Mouse (Mus musculus) heart, embryonic 10.5 days (tissue): ENCODE measurements around the gene Tex11. TPM values are rescaled to one million over a fixed set of nuclear protein-coding genes. Genes with fewer than 3 reads are reported as not detected.

Experiments
- DNase-seq: peaks from one replicate; pipeline ENCODE4 v3.0.0-alpha.2; 2017; ENCODE audit warnings: low spot score
- H3K27ac ChIP-seq: fragments of 300-500 bp; sonication (generic); 2 replicates; pipeline ENCODE4 v1.5.1; 2016; ENCODE audit warnings: mild to moderate bottlenecking
- H3K27me3 ChIP-seq: fragments of 300-500 bp; sonication (generic); 2 replicates; pipeline ENCODE4 v1.6.1; 2016; ENCODE audit warnings: mild to moderate bottlenecking; ENCODE audit not compliant: poor library complexity, insufficient read depth, severe bottlenecking
- H3K36me3 ChIP-seq: fragments of 300-500 bp; sonication (generic); 2 replicates; pipeline ENCODE4 v1.6.1; 2016; ENCODE audit warnings: mild to moderate bottlenecking, moderate library complexity
- H3K4me1 ChIP-seq: fragments of 300-500 bp; sonication (generic); 2 replicates; pipeline ENCODE4 v1.6.1; 2016; ENCODE audit warnings: mild to moderate bottlenecking
- H3K4me3 ChIP-seq: fragments of 300-500 bp; sonication (generic); 2 replicates; pipeline ENCODE4 v1.5.1; 2016; ENCODE audit warnings: mild to moderate bottlenecking, moderate library complexity
- H3K9me3 ChIP-seq: fragments of 300-500 bp; sonication (generic); 2 replicates; pipeline ENCODE4 v1.6.1; 2016; ENCODE audit warnings: mild to moderate bottlenecking, moderate library complexity
- WGBS: fragments of 180-500 bp; shearing (Covaris S2); methylation state at CpG from one replicate; pipeline ENCODE4 v1.1.7; 2016; 5-methylcytosine and 5-hydroxymethylcytosine counted together
- polyA plus RNA-seq: library from polyadenylated mRNA; unstranded; fragments of >200 nt; fragmentation: Nextera tagmentation; extraction: Ambion mirVana; gene quantifications from 2 replicates; pipeline ENCODE4 v1.2.1, GENCODE M21; 2016

Tex11 gene
- polyA plus RNA-seq, 1 experiment from 2014 or later: 0.15 TPM

DNA sequence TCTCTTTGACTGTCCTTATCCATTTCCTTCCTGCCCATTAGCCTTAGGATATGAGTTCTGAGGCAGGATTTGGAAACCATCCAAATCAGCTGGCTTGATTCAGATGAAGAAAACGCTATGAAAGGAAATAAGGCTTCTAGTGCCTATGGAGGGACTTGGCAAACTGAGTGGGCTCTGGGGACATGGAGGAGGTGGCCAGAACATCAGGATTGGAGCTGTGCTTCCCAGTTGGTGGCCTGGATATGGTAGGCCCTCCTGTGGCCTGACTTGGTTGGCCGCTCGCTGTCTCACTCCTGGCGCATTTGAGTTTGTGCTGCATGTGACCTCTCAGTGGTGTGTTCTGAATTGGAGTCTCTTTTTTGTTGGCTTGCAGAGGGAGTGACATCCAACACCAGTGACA is 248.3 kb downstream of the Tex11 start:
- no peak overlapping the region for H3K27ac ChIP-seq
- peaks cover 76% of the 10 kb centered on the region for H3K36me3 ChIP-seq
- no peaks in the 10 kb centered on the region for H3K9me3 ChIP-seq
- H3K4me3 ChIP-seq: no peak overlapping the region
- no peaks in the 10 kb centered on the region; the same call in 1 of the 2 replicates for H3K27me3 ChIP-seq
- DNase-seq: no peak
- WGBS: 77% methylated on average over 4 of the region's 4 CpGs
- H3K4me1 ChIP-seq: 0 out of 2 replicates have a peak, but pooled peaks cover 3% of the 10 kb centered on the region

DNA sequence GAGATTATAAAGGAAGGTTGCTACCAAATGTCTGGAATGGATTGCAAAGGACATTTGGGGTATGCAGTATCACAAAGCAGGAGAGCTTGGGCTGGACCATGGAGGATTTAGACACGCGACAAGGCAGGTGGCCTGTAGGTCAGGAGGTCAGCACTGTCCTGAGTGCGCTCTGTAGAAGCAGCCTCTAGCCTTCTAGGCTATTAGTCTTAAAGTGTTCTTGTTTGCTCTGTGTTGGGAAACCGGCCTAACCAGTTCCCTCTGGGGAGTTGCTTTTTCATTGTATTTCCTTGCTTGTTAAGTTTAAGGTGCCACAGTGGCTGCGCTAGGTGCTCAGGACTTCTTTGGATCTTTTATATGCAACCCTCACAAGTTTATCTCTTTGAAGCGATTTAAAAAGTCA is 257.4 kb downstream of the Tex11 start:
- H3K9me3 ChIP-seq: no peaks in the 10 kb centered on the region
- no peak overlapping the region for H3K4me3 ChIP-seq
- no peak for DNase-seq
- 68% methylated on average over 6 of the region's 6 CpGs for WGBS
- no peaks in the 10 kb centered on the region for H3K4me1 ChIP-seq
- H3K36me3 ChIP-seq: peaks cover 12% of the 10 kb centered on the region
- no peaks in the 10 kb centered on the region; the same call in 1 of the 2 replicates for H3K27me3 ChIP-seq
- no peak overlapping the region for H3K27ac ChIP-seq

DNA sequence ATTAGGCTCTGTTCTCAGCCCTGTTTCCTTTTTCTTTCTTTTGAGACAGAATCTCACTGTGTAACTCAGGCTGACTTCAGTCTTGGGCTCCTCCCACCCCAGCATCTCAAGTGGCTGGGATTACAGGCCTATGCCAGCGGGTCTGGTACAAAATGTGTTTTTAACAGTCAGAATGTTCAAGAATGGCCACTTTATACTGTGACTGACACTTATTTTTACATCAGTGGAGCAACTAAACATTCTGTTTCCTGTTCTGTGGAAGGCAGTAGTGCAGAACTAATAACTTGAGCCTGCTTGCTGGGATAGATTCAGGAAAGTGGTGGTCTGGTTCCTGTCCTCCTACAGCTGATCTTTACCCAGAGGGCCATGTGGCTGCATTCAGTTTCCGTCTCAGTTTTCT is 258.8 kb downstream of the Tex11 start:
- Histone ChIP-seq H3K4me1 (no peaks in the 10 kb centered on the region; the same call in 1 of the 2 replicates), H3K27ac (no peak overlapping the region), H3K9me3 (no peaks in the 10 kb centered on the region), H3K4me3 (no peak overlapping the region), H3K36me3 (0 out of 2 replicates have a peak, but pooled peaks cover 4% of the 10 kb centered on the region), H3K27me3 (no peaks in the 10 kb centered on the region; the same call in 1 of the 2 replicates)
- 42% methylated on average over 2 of the region's 2 CpGs for WGBS
- no peak for DNase-seq

DNA sequence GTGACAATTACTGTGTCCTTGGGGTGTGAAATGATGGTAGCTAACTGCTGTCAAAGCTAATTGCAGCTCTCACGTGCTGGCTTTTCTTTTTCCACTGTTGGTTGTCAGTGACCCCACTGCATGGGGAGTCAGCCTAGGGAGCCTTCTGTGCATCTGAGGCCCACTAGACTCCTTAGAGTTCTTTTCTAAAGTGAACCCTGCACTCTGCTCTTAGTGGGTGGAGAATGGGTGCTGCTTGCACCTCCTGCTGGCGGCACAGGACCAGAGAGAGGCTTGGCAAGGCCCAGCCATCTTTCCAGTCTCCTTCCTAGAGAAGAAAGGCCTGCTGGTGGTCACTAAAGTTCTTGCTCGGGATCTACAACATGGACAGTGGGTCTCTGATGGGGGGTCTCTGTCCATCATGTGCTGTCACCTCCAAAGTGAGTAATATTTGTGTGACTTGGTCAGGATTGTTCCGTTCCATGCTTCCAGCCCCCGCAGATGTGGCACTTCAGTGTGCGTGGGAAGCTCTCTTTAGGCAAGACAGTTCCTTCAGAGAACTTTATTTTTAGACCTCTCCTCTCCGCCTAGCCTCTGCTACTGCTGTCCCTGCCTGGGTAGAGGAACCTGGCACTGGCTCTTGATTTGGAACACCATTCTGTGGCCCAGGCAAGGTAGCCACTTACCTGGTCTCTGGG is 261.5 kb downstream of the Tex11 start:
- Histone ChIP-seq H3K4me1 (no peaks in the 10 kb centered on the region; the same call in 1 of the 2 replicates), H3K27me3 (no peaks in the 10 kb centered on the region; the same call in 1 of the 2 replicates), H3K36me3 (0 out of 2 replicates have a peak, but pooled peaks cover 4% of the 10 kb centered on the region), H3K27ac (peak overlapping the region; percentile 22; the same call in 1 of the 2 replicates), H3K9me3 (no peaks in the 10 kb centered on the region), H3K4me3 (no peak overlapping the region)
- DNase-seq: no peak
- 49% methylated on average over 7 of the region's 7 CpGs for WGBS

DNA sequence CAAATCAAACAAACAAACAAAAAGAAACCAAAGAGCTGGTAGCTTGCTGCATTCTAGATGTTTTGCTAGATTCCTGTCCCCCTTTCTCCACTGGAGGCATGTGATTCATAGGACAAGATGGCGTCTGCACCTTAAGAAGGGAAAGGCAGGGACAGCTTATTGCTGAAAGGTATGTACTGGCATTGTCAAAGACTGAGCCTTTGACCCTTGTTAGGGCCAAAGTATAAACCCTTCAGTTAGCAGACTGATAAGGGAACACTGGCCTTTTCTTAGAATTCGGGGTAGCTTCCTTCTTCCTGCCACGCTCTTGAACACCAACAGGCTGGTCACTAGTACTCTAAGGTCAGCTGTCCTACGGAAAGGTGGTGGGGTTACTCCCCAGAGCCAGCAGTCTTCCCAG is 262.1 kb downstream of the Tex11 start:
- Histone ChIP-seq H3K4me1 (no peaks in the 10 kb centered on the region; the same call in 1 of the 2 replicates), H3K9me3 (no peaks in the 10 kb centered on the region), H3K27me3 (no peaks in the 10 kb centered on the region; the same call in 1 of the 2 replicates), H3K4me3 (no peak overlapping the region), H3K36me3 (0 out of 2 replicates have a peak, but pooled peaks cover 4% of the 10 kb centered on the region), H3K27ac (no peak overlapping the region)
- 64% methylated on average over 4 of the region's 4 CpGs for WGBS
- DNase-seq: no peak

DNA sequence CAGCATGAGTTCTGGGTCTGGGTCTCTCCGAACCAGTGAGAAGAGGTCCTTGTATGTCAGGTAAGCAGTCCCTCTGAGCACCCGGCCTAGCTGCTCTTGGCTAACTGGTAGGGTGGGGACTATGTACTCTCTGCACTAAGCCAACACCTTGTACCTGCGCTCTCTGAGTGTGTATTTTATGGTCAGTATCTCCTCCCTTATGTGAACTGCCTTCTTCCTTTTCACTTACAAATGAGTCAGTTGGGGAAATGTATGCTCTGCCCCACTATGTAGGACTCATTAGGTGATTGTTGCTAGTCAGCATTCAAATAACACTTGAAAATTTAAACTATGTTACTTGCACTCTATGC is 262.8 kb downstream of the Tex11 start:
- Histone ChIP-seq H3K27me3 (no peaks in the 10 kb centered on the region; the same call in 1 of the 2 replicates), H3K4me1 (no peaks in the 10 kb centered on the region; the same call in 1 of the 2 replicates), H3K4me3 (no peak overlapping the region), H3K27ac (no peak overlapping the region), H3K9me3 (no peaks in the 10 kb centered on the region), H3K36me3 (0 out of 2 replicates have a peak, but pooled peaks cover 4% of the 10 kb centered on the region)
- DNase-seq: no peak
- 82% methylated on average over 3 of the region's 3 CpGs for WGBS

DNA sequence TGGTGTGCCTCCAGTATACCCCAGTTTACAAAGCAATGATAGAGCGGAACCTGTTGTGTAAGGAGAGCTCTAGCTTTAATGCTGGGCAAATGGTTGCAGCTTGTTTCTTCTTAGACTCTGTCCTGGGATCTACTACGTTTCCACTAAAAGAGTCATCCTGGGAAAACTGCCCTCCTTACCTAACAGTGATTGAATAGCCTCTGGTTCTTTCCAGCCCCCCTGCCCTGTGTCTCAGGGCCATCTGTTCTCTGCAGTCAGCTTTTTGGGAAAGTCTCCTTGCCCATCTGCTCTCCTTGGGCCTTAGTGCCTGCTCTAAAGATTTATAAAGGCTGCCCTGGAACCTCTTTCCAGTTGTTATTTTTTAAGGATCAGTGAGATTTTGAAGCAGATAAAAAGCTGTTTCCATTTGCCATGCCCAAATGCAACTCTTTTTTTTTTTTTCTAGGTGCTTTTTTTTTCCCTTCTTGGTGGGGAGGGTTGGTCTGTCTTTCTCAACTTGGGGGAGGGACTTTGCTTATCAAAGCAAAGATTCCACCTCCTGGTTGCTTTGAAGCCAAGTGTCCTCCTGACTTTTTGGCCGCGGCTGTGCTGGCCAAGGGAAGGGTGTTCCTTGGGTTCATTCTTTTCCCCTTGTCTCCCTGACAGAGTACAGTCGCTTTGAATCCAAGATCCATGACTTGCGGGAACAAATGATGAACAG is 263.3 kb downstream of the Tex11 start:
- H3K36me3 ChIP-seq: 0 out of 2 replicates have a peak, but pooled peaks cover 4% of the 10 kb centered on the region
- no peaks in the 10 kb centered on the region; the same call in 1 of the 2 replicates for H3K4me1 ChIP-seq
- no peak for DNase-seq
- H3K4me3 ChIP-seq: no peak overlapping the region
- no peaks in the 10 kb centered on the region for H3K9me3 ChIP-seq
- WGBS: 76% methylated on average over 6 of the region's 6 CpGs
- H3K27me3 ChIP-seq: no peaks in the 10 kb centered on the region; the same call in 1 of the 2 replicates
- H3K27ac ChIP-seq: no peak overlapping the region

DNA sequence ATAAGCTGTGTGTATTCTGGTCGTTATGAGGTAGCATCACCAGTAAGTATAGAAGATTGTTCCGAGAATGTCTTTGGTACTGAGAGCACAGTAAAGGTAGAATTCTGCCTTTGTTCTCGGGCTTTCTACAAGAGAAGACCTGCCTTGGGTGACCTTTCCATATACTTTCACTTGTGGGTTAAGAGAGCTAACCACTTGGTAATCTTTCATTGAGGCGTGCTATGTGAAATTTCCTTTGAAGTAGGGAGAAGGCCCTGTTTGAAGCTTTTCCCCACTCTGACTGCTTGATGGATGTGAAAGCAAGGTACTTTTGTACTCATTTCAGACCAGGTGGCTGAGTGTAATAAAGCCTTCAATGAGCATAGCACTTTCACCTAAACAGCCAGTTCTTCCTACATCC is 270.1 kb downstream of the Tex11 start:
- no peak for DNase-seq
- Histone ChIP-seq H3K27ac (no peak overlapping the region), H3K4me3 (no peak overlapping the region), H3K27me3 (no peaks in the 10 kb centered on the region), H3K36me3 (no peaks in the 10 kb centered on the region), H3K9me3 (no peaks in the 10 kb centered on the region), H3K4me1 (no peaks in the 10 kb centered on the region)
- WGBS: 84% methylated on average over 4 of the region's 4 CpGs

Other genes starting within 250 kb of the Tex11 start
- gene Slc7a3, start 26.4 kb upstream of the Tex11 start, polyA plus RNA-seq: 0.92 and 1.4 TPM in 2 replicates
- gene Snx12, start 162.9 kb upstream of the Tex11 start, polyA plus RNA-seq: 56.4 and 56.9 TPM in 2 replicates
- gene Foxo4, start 194.9 kb upstream of the Tex11 start, polyA plus RNA-seq: 2.4 and 2.6 TPM in 2 replicates
- not detected in 2 replicates for gene Gm614, start 204.3 kb upstream of the Tex11 start, polyA plus RNA-seq
- gene Il2rg, start 208.6 kb upstream of the Tex11 start, polyA plus RNA-seq: 12.5 and 13.2 TPM in 2 replicates
- not detected in 2 replicates for gene Gm20489, start 209.4 kb upstream of the Tex11 start, polyA plus RNA-seq
- gene Med12, start 214.4 kb upstream of the Tex11 start, polyA plus RNA-seq: 29.4 and 29.7 TPM in 2 replicates
- gene Nlgn3, start 239.5 kb upstream of the Tex11 start, polyA plus RNA-seq: 2.2 and 2.4 TPM in 2 replicates